Mouse (Mus musculus): Measurements from ENCODE around the gene Lsm7.

Gene Lsm7

DNA sequence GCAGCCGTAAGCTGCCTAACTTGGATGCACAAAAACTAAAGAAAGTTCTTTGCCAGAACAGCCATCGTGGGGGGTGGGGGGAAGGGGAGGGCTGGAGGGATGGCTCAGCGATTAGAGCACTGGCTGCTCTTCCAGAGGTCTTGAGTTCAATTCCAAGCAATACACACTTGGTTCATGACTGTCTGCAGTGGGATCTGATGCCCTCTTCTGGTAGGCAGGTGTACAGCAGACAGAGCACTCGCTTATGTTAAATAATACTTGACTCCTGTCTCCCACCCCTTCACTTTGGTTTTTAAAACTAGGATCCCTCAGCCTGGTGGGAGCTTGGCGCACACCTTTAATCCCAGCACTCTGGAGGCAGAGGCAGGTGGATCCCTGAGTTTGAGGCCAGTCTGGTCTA lies 21.0 kb upstream of the Lsm7 start:
- peak; percentile 59 for DNase-seq (ENCODE audit: low spot score)

DNA sequence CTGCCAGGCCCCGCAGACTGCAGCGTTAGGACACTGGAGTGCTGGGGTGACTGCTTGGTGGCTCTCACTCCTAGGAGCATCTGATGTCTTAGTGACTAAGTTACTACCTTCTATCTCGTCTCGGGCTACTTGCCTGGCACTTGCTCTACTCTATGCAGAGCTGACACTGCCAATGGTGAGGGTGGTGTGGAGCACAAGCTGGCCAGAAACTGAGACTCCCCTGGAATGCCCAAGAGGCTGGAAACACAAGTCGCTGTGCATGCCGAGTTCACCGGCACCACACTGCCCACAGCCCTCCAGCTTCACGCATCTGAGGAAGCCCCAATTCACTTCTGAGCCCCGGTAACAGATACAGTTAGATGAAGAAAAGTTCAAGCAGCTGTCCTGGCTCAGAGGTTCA lies 19.0 kb upstream of the Lsm7 start:
- no peak for DNase-seq (ENCODE audit: low spot score)

- DNase-seq (ENCODE audit: low spot score): no peak
Observed at GRCm38 (mm10) chr10:80871581-80871980, 16.6 kb upstream of the Lsm7 start, which contains the start of gene Tmprss9. Tmprss9 (plus strand) TSS chr10:80871848.

GRCm38 (mm10) chr10:80870993-80871392 lies 16.0 kb upstream of the Lsm7 start:
- no peak for DNase-seq (ENCODE audit: low spot score)

- DNase-seq (ENCODE audit: low spot score): no peak
Observed at GRCm38 (mm10) chr10:80864446-80864845, 9.4 kb upstream of the Lsm7 start.

DNA sequence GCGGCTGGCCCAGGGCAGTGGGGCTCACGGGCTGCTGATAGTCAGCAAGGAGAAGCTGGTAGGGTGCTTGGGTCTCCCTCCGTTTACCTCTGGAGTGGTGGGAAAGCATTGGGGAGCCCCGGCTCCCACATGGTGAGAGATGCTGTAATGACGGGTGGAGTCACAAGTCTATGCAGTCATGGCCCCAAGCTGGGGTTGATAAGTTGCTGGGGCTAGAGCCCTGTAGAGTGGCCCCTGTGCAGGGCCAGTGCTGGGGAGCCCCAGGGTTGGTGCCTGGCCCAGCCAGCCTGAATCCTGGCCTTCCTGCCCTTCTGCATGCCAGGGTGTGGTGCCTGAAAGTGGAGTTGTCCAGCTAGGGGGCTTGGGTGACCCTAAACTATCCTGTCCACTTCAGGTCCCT lies 7.3 kb upstream of the Lsm7 start:
- DNase-seq (ENCODE audit: low spot score): no peak

DNA sequence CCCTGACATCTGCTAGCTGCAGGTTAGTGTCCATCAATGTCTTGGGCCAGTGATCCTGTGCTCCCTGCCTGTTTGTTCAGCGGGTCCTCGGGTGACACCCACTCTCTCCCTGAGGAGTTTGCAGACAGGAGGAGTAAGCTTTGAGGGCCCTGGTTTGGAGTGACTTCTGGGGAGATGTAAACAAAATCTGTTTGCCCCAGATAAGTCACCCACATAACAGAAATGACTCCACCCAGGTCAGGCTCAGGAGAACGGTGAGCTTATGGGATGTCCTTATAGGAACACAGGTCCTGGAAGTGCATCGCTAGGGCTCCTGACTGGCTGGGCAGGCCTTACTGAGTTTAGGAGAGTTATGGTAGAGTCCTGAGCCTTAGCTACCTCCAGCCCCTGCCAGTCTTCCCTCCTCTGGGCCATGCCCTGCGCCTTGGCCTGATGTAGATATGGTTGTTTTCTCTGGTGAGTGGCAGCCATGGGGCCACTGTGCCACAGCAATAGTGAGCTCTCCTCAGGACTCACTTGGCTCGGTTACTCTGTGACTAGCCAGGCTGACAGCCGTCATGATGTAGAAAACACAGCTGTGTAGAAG lies 3.4 kb upstream of the Lsm7 start:
- peak; percentile 72 for DNase-seq (ENCODE audit: low spot score)

DNA sequence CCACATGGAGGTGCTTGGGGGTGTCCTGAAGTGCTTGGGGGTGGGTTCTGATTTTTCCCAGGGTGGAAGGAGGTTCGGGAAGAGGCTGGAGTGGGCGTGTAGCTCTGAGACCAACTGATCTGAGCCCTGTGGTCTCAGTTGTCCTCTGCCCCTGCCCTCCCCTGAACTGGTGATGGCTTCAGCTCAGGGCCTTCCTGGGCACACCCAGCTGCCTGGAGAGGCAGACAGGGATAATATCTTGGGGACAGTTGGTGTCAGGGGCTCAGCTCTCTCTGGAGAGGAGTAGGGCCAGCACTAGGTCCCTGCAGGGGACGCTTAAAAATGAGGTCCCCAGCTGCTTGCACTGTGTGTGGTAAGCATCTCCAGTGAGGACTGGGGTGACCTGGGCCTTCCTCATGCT lies 2.8 kb upstream of the Lsm7 start:
- no peak for DNase-seq (ENCODE audit: low spot score)

- no peak for DNase-seq (ENCODE audit: low spot score)
Observed at GRCm38 (mm10) chr10:80857386-80857785, 2.4 kb upstream of the Lsm7 start.

DNA sequence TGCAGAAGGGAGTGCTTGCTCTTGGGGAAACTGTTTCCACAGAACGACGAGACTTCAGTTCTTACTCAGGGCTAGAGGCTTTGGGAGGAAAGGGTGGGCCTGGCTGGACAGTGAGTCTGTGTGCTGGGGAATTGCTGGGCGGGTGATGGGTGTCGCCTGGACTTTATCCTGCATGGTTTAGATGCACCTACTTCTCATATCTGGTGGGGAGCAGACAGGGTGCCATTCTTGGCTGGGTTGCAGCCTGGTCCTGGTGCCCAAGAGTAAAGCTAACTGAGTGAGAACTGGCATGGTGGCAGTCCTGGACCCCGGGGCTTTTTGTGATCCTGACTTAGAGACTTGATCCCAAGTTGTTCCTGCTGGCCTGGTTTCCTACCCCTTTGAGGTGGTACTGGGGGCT lies 1.9 kb upstream of the Lsm7 start:
- peak; percentile 66 for DNase-seq (ENCODE audit: low spot score)

GRCm38 (mm10) chr10:80856267-80856666 lies 1.3 kb upstream of the Lsm7 start:
- no peak for DNase-seq (ENCODE audit: low spot score)

GRCm38 (mm10) chr10:80855749-80856073 lies 702 bp upstream of the Lsm7 start:
- peak; percentile 54 for DNase-seq (ENCODE audit: low spot score)

- peak; percentile 50 for DNase-seq (ENCODE audit: low spot score)
Observed at GRCm38 (mm10) chr10:80848571-80848970, 6.4 kb downstream of the Lsm7 start.

GRCm38 (mm10) chr10:80845732-80846131 lies 9.3 kb downstream of the Lsm7 start:
- DNase-seq (ENCODE audit: low spot score): no peak

DNA sequence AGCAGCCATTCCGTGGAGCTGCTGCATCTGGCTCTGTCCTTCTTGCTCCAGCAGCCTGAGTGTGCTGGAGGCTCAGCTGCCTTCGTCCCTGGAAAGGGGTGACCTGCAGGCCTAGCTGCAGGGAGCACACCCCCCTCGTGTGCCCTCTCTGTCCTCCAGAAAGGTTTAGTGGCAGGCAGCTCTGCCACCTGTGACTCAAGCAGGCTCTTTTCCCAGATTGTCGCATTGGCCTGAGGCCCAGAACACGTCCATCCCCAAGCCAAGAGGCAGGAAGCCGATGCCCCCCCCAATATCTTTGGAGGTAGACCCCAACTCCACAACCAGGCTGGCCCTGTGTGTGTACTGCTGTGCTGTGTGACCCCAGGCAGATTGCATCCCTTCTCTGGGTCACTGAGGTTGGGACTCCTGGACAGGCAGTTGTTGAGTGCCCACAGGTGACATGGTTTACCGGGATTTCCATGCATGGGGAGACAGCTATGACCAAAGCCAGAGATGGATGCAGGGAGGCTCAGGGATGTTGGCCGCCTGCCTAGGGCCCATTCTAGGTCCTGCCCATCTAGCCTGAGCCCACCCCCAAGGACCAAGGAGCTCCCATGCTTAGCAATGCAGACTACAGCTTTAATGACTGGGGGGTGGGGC lies 9.8 kb downstream of the Lsm7 start:
- no peak for DNase-seq (ENCODE audit: low spot score)

GRCm38 (mm10) chr10:80843931-80844547 lies 11.0 kb downstream of the Lsm7 start, which contains the start of gene Lingo3:
Lingo3 (minus strand) TSS chr10:80844039.
- no peak for DNase-seq (ENCODE audit: low spot score)

DNA sequence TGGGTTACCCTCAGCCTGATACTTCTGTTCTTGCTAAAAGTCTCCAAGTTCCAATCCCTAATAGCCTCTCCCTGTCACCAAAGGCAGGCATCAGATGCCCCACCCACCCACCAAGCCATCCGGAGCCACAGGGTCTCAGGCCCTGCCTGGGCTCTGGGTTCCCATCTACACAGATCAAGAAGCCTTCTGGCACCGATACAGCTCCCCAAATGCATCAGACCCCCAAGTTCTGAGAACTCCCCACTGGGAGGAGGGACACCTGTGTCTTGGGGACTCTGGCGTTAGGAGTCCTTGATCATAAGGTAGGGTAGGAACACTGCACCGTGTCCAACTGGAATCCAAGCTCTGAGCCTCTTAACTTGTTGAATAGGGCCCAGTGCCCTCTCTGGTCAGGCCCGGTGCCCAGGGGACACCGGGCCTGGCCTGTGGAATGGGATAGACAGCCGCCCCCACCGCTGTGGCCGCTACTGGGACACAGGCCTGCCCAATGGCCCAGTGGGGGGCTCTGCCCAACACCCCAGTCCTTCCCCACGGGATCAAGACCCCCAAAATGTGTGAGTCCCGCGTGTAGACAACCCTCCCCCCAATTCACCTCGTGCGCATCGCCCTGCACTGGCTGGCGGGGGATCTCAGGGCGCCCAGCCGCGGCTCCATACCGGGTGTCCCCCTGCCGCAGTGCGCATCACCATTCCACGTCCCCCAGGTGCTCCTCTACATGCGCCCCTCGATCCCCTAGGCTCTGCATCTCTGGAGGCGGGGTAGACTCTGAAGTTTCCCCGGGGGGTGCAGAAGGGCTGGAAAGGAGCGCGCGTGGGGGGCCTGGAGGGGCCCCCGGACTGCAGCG lies 11.7 kb downstream of the Lsm7 start:
- no peak for DNase-seq (ENCODE audit: low spot score)

DNA sequence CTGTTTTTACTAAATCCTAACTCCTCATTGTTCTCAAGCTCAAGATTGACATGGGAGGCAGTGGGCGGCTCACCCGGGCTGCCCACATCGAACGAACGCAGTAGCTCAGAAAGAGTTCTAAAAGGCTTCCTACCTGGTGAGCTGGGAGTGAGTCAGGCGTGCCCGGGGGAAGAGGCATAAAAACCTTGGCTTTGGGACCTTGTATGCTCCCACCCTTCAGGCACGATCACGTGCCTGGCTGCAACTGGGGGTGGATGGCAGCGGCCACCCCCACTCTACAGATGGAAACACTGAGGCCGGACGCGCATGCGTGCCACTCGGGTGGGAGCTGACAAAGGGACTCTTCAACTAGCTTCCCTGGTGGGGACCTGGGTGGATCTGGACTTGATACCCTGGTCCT lies 12.7 kb downstream of the Lsm7 start:
- DNase-seq (ENCODE audit: low spot score): no peak

DNA sequence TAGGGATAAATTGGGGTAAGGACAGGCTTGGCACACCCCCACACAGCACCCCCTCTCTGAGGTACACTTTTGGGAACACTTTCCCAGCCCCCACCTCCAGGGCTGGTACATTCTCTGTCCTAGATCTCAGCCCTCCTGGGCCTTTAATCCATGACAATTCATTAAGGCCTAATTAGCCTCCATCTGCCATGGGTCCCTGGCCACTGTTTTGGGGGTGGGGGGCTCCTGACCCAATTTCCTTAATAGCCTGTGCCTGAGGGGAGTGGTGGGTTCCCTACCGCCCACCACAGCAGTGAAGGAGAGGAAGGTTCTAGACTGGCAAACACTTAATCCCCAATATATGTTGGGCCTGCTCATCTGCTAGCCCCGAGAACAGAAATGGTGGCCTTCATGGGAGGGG lies 13.3 kb downstream of the Lsm7 start:
- DNase-seq (ENCODE audit: low spot score): no peak

GRCm38 (mm10) chr10:80839848-80840247 lies 15.2 kb downstream of the Lsm7 start:
- DNase-seq (ENCODE audit: low spot score): no peak

DNA sequence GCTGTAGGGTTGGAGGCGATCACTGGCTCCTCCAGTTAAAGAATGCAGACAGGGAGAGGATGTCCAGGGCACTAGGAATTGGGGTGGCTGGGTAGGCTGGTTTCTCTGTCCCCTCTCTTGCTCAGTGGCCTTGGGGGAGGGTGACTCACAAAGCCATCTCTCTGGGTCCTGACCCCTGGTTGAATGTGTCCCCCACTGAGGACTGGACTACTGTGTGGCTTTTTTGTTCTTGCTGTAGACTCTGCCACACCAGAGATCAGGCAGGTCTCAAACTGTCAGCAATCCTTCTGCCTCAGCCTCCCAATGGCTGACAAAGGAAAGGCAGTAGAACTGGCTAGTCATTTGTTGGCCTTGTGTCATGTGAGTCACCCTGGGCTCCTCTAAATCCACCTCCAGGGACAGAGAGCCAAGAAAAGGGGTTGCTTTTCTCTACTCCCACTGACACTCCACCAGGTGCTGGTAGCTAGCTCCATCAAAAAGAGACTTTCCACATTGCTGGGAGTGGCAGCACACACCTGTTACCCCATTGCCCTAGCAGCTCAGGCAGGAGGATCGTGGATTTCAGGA lies 16.6 kb downstream of the Lsm7 start:
- DNase-seq (ENCODE audit: low spot score): no peak

GRCm38 (mm10) chr10:80837827-80838226 lies 17.2 kb downstream of the Lsm7 start:
- DNase-seq (ENCODE audit: low spot score): no peak

All from spleen, adult 12 weeks (tissue).